Mouse (Mus musculus) cerebellum, postnatal 10 days (tissue): Measurements from ENCODE around the gene Ubqln2.

ENCODE experiments used
- DNase-seq, 2 experiments: peaks; one replicate each; pipeline ENCODE4 v3.0.0; 2021; ENCODE audit warnings: mixed read lengths in 2 of 2

Ubqln2 gene

DNA sequence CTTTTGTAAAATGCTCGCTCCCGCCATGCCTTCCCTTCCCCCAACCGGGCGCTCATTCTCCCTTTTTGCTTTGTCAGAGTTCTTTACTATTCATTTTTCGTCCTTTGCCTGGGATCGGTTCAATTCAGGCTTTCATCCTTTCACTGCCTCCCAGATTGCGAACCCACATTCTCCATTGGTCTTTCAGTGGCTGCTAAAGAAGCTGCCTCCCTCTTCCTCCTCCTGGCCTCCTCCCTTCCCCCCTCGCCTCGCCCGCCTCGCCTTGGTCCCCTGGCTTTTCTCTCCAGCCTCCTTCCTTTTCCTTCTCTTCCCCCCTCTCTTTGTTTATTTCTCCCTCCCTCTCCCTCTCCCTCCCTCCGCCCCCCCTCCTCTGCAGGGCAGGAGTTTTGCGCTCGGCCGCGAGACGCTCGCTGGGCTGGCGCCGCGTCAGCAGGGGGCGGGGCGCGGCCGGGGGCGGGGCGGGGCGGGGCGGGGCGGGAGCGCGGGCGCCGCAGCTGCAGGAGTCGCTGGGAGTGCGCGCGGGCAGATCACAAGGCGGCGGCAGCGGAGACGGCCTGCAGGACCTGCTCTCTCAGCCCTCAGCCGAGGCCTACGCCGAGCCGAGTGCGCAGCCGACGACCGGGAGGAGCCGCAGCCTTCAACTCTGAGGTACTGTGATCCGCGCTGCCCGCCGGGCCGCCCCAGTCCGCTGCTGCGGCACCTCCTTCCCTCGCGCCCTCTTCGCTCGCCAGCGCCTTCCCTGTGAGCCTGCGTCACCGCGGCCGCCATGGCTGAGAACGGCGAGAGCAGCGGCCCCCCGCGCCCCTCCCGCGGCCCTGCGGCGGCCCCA lies at the start of gene Ubqln2:
Ubqln2 (plus strand) TSS at position 540 of the 829 bp plus-strand sequence.
- peak; percentile 90 to 94 for DNase-seq

DNA sequence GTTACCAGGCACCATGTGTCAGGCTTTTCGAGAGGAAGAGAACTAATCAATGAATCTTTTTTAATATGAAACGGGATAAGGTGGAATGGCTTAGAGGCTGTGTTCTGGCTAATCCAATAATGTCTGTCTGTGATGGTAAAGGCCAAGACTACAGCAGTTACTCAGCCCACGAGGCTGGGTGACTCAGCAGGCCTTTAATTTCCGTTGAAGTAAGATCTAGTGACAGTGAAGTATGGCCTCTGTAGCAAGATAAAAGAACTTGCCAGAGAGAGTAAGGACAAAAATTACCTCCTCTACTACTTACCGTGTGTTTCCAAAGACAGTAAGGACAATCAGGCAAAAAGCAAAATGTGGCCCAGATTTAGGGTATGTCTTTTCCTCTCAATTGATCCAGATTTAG lies 46.1 kb upstream of the Ubqln2 start:
- no peak for DNase-seq

DNA sequence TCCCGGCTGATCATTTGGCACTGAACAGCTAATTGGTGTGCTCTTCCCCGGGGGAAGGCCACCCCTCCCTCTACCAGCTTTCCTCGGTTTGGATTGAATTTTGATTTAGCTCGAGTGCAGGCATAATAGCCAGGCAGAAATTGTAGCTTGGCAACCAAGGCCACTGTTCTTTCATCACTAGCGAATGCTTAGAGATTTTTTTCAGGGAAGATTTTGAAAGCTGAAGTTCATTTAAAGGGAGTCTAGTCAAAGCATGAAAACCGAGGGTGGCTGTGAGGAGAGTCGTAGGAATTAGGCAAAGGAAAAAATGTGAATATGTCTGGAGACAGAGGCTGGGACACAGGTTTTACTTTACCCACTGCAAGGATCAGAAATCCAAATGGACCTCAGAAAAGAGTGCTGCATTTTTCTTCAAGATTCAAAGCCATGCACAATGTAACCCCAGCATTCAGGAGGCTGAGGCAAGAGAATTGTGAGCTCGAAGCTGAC lies 21.2 kb upstream of the Ubqln2 start:
- peak in 1 of 2 experiments; percentile 7 for DNase-seq

DNA sequence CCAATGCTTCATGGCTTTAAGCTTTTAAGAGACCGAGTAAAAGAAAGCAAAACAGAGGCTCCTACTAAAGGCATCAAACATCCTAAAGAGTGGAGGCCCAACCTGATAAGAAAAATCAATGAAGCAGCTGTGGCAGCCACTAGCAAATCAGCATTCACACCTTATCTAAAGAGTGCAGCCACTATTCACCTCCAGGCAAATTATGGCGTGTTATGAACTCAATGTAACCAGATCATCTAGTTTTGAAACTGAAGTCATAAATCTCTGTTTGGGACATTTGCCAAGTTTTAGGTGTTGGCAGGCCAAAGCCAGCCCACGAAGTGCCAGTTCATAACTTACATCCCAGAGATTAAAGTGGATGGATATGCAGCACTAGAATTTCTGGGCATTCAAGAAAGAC lies 5.7 kb upstream of the Ubqln2 start:
- no peak for DNase-seq

DNA sequence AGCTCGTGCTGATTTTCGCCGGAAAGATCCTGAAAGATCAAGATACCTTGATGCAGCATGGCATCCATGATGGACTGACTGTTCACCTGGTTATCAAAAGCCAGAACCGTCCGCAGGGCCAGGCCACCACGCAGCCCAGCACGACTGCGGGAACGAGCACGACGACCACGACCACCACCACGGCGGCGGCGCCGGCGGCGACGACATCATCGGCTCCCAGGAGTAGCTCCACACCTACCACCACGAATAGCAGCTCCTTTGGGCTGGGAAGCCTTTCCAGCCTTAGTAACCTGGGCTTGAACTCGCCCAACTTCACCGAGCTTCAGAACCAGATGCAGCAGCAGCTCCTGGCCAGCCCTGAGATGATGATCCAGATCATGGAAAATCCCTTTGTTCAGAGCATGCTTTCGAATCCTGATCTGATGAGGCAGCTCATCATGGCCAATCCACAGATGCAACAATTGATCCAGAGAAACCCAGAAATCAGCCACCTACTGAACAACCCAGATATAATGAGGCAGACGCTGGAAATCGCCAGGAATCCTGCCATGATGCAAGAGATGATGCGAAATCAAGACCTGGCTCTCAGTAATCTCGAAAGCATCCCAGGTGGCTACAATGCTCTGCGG lies 752 bp downstream of the Ubqln2 start:
- peak; percentile 47 to 54 for DNase-seq

DNA sequence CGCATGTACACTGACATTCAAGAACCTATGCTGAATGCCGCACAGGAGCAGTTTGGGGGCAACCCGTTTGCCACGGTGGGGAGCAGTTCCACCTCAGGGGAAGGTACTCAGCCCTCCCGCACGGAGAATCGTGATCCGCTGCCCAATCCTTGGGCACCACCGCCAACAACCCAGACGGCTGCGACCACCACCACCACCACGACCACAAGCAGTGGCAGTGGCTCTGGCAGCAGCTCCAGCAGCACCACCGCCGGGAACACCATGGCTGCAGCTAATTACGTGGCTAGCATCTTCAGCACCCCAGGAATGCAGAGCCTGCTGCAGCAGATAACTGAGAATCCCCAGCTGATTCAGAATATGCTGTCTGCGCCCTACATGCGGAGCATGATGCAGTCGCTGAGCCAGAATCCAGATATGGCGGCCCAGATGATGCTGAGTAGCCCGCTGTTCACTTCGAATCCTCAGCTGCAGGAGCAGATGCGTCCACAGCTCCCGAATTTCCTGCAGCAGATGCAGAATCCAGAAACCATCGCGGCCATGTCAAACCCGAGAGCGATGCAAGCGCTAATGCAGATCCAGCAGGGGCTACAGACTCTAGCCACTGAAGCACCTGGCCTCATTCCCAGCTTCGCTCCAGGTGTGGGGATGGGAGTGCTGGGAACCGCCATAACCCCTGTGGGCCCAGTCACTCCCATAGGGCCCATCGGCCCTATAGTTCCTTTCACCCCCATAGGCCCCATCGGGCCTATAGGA lies 1.4 kb downstream of the Ubqln2 start:
- peak; percentile 52 to 54 for DNase-seq

DNA sequence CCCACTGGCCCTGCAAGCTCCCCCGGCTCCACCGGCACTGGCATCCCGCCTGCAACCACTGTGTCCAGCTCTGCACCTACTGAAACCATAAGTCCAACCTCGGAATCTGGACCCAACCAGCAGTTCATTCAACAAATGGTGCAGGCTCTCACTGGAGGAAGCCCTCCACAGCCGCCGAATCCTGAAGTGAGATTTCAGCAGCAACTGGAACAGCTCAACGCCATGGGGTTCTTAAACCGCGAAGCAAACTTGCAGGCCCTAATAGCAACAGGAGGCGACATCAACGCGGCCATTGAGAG lies 2.0 kb downstream of the Ubqln2 start:
- DNase-seq, result no peak

DNA sequence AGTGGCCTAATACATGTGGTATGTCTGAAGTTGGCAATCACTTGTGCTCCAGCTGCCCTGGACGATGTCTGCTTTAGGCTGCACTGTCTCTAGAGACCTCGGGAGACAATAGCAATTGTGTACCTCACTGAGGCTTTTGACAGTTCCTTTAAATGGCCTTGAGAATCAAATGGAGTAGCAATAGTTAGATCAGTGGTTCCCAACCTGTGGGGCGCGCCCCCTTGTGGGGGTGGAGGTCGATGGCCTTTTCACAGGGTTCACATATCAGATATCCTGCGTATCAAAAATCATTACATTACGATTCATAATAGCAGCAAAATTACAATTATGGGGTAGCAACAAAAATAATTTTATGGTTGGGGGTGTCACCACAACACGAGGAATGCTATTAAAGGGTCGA lies 7.9 kb downstream of the Ubqln2 start:
- DNase-seq, result peak; percentile 68 to 71

DNA sequence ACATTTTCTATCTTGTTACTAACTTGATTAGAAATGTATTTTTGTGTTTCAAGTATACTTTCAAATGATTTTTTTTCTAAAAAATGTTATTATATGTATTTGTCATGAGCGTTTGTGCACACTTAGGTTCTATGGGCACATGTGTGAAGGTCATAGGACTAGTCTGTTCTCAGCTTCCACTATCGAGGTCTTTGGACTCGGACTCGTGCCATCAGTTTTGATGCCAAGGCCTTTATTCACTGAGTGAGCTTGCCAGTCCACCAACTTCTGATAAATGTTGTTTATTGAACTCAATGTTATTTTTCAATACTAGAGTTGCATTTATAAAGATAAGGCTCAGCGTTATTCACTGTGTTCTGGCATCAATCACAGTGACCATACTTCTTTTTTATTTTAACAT lies 17.5 kb downstream of the Ubqln2 start:
- no peak for DNase-seq

DNA sequence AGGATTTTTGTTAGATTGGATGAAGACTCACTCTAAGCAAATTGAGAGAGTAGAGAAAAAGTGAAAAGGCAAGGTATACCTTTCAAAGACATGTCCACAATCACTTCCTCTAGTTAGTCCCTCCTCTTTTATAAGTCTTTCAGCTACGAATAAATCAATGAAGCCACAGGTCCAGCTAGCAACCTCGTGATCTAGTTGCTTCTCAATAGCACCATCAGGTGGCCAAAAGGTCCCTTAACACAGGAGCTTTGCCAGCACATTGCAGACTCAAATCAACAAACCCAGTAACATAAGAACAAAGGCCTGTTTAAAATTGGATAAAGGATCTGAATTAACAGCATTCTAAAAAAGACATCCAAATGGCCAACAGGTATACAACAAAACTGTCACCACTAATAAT lies 30.4 kb downstream of the Ubqln2 start:
- DNase-seq, result peak; percentile 38 to 51
